Mouse (Mus musculus): ENCODE measurements around the gene Tlr6. TPM values are rescaled to one million over a fixed set of nuclear protein-coding genes. Genes with fewer than 3 reads are reported as not detected.

Gene Tlr6
- polyA plus RNA-seq, 1 experiment from 2014 or later, result 0.55 TPM

DNA sequence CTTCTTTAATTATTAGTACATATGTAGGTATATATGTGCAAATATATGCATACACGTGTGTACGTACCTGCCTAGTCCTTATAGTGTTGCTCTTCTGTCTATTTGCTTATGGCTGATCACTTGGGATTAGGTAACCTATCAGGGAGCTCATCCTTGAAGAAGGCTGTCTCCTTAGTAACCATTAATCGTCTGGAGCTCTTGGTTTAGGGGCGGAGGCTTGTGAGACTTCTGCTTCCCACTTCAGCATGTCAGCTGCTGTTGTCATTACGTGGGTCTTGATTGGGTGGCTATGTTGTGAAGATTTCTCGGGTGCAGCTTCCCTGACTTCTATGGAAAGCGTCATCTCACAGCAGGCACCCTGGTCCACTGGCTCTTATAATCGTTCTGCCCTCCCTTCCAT is 17.2 kb upstream of the Tlr6 start:
- H3K27ac ChIP-seq, result no peak overlapping the region
- no peak for ATAC-seq (ENCODE audit: low FRiP score)
- no peaks in the 10 kb centered on the region for H3K36me3 ChIP-seq (replicated peaks; ENCODE audit: control insufficient read depth, insufficient read depth)
- no peak for DNase-seq (ENCODE audit: low spot score)
- H3K4me1 ChIP-seq (replicated peaks; ENCODE audit: control insufficient read depth, insufficient read depth, low read length), result no peaks in the 10 kb centered on the region
- no peak overlapping the region for H3K4me2 ChIP-seq (replicated peaks)
- 69% methylated on average over 8 of the region's 8 CpGs for WGBS
- H3K27me3 ChIP-seq (ENCODE audit: control insufficient read depth, insufficient read depth, low read length), result no peaks in the 10 kb centered on the region
- no peaks in the 10 kb centered on the region for H3K9me3 ChIP-seq (ENCODE audit: control insufficient read depth, low read length)
- H3K9ac ChIP-seq, result no peak overlapping the region
- no peak overlapping the region for H3K4me3 ChIP-seq (replicated peaks; ENCODE audit: low read length)

DNA sequence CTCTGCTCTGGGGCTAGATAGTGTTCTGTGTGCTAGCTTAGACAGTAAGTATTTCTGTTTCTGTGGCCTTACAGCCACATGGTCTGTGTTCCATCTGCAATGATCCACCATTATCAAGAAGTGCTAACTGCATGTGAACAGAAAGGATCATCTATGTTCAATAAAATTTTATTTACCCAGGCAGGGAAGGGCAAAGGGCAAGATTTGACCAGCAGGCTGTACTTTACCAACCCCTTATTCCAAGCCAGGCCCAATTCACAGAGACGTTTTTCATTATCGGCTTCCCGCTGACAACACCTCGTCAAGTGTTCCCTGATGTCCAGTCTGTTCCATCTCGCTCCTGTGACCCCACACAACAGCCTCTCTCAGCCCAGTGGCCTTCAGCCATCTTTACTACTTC is 15.2 kb upstream of the Tlr6 start:
- 74% methylated on average over 5 of the region's 5 CpGs for WGBS
- DNase-seq (ENCODE audit: low spot score) (no peak), ATAC-seq (ENCODE audit: low FRiP score) (no peak)
- peaks cover 5% of the 10 kb centered on the region; the same call in 1 of the 2 replicates for H3K27me3 ChIP-seq (ENCODE audit: control insufficient read depth, insufficient read depth, low read length)
- no peak overlapping the region for H3K4me2 ChIP-seq (replicated peaks)
- no peak overlapping the region for H3K4me3 ChIP-seq (replicated peaks; ENCODE audit: low read length)
- H3K9ac ChIP-seq, result no peak overlapping the region
- no peak overlapping the region for H3K27ac ChIP-seq
- H3K4me1 ChIP-seq (replicated peaks; ENCODE audit: control insufficient read depth, insufficient read depth, low read length), result no peaks in the 10 kb centered on the region
- H3K36me3 ChIP-seq (replicated peaks; ENCODE audit: control insufficient read depth, insufficient read depth), result no peaks in the 10 kb centered on the region
- H3K9me3 ChIP-seq (ENCODE audit: control insufficient read depth, low read length), result no peaks in the 10 kb centered on the region

DNA sequence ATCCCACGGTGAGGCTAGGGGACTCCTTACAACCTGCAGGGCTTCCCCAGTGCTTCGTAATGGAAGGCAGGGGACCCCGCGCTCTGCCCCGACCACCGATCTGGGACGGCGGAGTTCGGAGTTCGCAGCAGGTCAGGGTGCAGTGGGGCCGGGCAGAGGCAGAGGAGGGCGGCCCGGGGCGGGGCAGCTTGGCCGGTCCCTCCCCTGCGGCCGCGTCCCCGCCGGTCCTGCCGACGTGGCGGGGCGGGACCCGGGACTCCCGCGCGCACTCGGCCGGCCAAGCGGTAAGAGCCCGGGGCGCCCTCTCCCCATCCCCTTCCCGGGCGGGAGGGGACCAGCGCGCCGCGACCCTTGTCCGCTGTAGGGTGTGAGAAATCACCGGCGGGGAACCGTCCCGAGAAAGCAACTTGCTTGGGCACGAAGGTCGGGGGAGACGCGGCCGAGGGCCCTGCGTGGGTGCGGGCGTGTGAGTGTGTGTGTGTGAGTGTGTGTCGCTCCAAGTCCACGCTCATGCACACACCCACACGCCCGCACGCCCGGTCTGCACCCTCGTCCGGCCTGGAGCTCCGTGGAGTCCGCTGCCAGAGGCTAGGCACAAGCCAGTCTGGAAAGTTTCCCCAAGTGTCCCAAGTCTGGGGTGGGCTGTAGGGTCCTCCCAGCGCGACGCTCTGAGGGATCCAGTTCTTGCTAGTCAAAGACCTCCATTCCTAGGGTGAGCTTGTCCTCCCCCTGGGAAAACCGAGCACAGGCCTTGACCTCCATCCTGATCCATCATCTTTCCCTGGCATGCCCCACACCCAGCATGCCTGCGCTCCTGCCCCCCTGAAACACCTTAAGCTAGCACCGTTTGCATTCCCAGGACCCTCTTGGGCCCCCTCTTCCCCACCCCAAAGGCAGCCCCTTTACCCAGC is 10.2 kb upstream of the Tlr6 start, which contains the start of gene Fam114a1:
Fam114a1 (plus strand) TSS at position 211 of the 911 bp plus-strand sequence.
- Histone ChIP-seq H3K9ac (peak within 1 kb of the TSS; percentile 61), H3K4me2 (replicated peaks) (peak within 1 kb of the TSS; percentile 94), H3K36me3 (replicated peaks; ENCODE audit: control insufficient read depth, insufficient read depth) (no peaks in the 10 kb centered on the region), H3K27me3 (ENCODE audit: control insufficient read depth, insufficient read depth, low read length) (peaks cover 18% of the 10 kb centered on the region; the same call in 1 of the 2 replicates), H3K9me3 (ENCODE audit: control insufficient read depth, low read length) (no peaks in the 10 kb centered on the region), H3K4me1 (replicated peaks; ENCODE audit: control insufficient read depth, insufficient read depth, low read length) (peaks cover 4% of the 10 kb centered on the region; the same call in 1 of the 2 replicates), H3K27ac (no peak within 1 kb of the TSS; the same call in 1 of the 2 replicates), H3K4me3 (replicated peaks; ENCODE audit: low read length) (peak within 1 kb of the TSS; percentile 56)
- peak; percentile 34 for DNase-seq (ENCODE audit: low spot score)
- peak; percentile 75; the same call in 1 of the 2 replicates for ATAC-seq (ENCODE audit: low FRiP score)
- 1% methylated on average over 57 of the region's 68 CpGs for WGBS

DNA sequence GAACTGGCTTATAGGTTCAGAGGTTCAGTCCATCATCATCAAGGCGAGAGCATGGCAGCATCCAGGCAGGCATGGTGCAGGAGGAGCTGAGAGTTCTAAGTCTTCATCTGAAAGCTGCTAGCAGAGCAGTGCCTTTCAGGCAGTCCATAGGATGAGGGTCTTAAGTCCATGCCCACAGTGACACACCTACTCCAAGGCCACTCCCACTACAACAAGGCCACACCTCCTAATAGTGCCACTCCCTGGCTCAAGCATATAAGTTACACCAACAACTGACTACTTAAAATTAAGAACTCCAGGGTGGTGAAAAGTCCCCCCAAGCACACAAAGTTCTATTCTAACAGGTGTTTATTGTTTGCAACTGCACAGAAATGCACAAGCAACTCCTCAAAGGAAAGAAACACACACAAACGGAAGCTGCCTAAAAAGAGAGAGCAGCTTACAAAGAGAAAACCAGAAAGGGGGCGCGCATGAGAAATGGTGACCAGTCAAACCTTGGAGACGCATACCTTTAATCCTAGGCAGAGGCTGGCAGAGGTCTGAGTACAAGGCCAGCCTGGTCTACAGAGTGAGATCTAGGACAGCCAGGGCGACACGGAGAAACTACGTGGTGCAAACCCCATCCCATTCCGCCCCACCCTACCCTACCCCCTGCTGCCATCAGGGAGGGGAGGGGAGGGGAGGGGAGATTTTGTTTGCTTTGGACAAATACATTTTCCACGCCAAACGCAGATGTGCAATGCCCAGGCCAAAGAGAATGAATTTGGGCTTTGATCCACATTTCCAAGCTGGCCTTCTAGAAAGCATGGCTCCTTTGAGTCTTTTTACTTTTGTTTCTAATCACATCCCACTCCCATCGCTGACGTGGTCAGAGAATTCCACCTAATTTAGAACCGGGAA is 9.3 kb upstream of the Tlr6 start:
- no peak overlapping the region for H3K27ac ChIP-seq
- ATAC-seq (ENCODE audit: low FRiP score) (no peak), DNase-seq (ENCODE audit: low spot score) (no peak)
- no peaks in the 10 kb centered on the region for H3K9me3 ChIP-seq (ENCODE audit: control insufficient read depth, low read length)
- peak overlapping the region; percentile 56 for H3K4me3 ChIP-seq (replicated peaks; ENCODE audit: low read length)
- H3K4me2 ChIP-seq (replicated peaks), result peak overlapping the region; percentile 94
- peaks cover 4% of the 10 kb centered on the region; the same call in 1 of the 2 replicates for H3K4me1 ChIP-seq (replicated peaks; ENCODE audit: control insufficient read depth, insufficient read depth, low read length)
- H3K27me3 ChIP-seq (ENCODE audit: control insufficient read depth, insufficient read depth, low read length), result peaks cover 18% of the 10 kb centered on the region; the same call in 1 of the 2 replicates
- 6% methylated on average over 14 of the region's 14 CpGs for WGBS
- H3K9ac ChIP-seq, result peak overlapping the region; percentile 61
- H3K36me3 ChIP-seq (replicated peaks; ENCODE audit: control insufficient read depth, insufficient read depth), result no peaks in the 10 kb centered on the region

DNA sequence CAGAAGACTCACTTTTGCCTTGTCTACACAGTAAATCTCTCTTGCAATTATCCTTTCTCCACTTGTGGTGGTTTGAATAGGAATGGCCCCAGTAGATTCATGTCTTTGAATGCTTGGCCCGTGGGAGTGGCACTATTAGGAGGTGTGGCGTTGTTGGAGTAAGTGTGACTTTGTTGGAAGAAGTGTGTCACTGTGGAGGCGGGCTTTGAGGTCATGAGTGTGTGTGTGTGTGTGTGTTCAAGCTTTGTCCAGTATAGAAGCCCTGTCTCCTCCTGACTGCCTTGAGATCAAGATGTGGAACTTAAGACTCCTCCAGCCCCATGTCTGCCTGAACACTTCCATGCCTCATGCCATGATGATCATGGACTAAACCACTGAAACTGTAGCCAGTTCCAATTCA is 3.8 kb upstream of the Tlr6 start:
- no peaks in the 10 kb centered on the region for H3K9me3 ChIP-seq (ENCODE audit: control insufficient read depth, low read length)
- no peaks in the 10 kb centered on the region for H3K4me1 ChIP-seq (replicated peaks; ENCODE audit: control insufficient read depth, insufficient read depth, low read length)
- peaks cover 4% of the 10 kb centered on the region; the same call in 1 of the 2 replicates for H3K27me3 ChIP-seq (ENCODE audit: control insufficient read depth, insufficient read depth, low read length)
- H3K36me3 ChIP-seq (replicated peaks; ENCODE audit: control insufficient read depth, insufficient read depth), result no peaks in the 10 kb centered on the region
- no peak overlapping the region for H3K4me3 ChIP-seq (replicated peaks; ENCODE audit: low read length)
- no peak overlapping the region for H3K4me2 ChIP-seq (replicated peaks)
- ATAC-seq (ENCODE audit: low FRiP score) (no peak), DNase-seq (ENCODE audit: low spot score) (no peak)
- no peak overlapping the region for H3K9ac ChIP-seq
- no peak overlapping the region for H3K27ac ChIP-seq
- 91% methylated on average over 3 of the region's 3 CpGs for WGBS

DNA sequence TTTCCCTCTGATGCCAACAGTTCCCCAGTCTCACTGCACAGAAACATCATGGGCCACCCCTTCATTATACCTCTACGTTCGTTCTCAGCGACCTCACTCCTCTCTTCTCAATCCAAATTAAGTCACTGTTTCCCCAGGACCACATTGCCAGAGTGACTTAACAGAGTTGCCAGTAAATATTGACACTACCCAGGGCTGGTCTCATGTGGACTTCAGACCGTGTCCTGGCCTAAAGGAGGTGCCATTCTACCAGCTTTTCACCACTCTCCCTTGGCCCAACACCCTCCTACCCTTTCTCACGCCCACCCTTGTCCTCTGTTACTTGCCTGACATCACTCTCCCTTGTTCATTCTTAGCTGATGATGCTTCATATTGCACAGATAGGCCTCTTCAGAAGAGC is 3.4 kb upstream of the Tlr6 start:
- H3K36me3 ChIP-seq (replicated peaks; ENCODE audit: control insufficient read depth, insufficient read depth), result no peaks in the 10 kb centered on the region
- H3K27me3 ChIP-seq (ENCODE audit: control insufficient read depth, insufficient read depth, low read length), result no peaks in the 10 kb centered on the region
- DNase-seq (ENCODE audit: low spot score) (no peak), ATAC-seq (ENCODE audit: low FRiP score) (no peak)
- H3K4me2 ChIP-seq (replicated peaks), result no peak overlapping the region
- H3K4me3 ChIP-seq (replicated peaks; ENCODE audit: low read length), result no peak overlapping the region
- H3K27ac ChIP-seq, result no peak overlapping the region
- WGBS, result 87% methylated on average over 5 of the region's 5 CpGs
- H3K9me3 ChIP-seq (ENCODE audit: control insufficient read depth, low read length), result no peaks in the 10 kb centered on the region
- H3K4me1 ChIP-seq (replicated peaks; ENCODE audit: control insufficient read depth, insufficient read depth, low read length), result no peaks in the 10 kb centered on the region
- no peak overlapping the region for H3K9ac ChIP-seq

DNA sequence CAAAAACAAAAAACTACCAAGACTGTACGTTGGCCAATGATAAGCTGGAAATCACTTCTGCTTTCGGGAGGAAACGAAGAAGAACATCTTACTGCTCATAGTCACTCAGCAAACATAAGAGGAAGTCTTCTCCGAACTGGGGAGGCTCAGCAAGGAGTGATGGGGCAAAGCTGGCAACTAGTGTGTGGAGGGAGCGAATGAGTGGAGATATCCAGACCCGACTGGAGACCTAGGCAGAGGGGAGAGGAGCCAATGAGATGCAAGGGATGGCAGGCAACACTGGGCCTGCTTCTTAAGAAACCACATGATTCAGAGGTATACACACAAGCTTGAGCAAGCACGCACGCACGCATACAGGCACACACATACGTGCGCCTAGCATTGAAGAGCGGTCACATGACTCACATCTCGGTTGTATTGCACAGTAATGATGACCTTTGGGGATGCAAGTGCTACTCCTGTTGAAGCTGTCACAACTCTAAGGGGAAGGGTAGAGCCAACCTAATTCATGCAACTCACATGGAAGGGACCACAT is 1.0 kb upstream of the Tlr6 start:
- no peak overlapping the region for H3K4me3 ChIP-seq (replicated peaks; ENCODE audit: low read length)
- WGBS, result 94% methylated on average over 13 of the region's 13 CpGs
- no peak overlapping the region for H3K9ac ChIP-seq
- no peak overlapping the region for H3K27ac ChIP-seq
- ATAC-seq (ENCODE audit: low FRiP score), result no peak
- H3K4me1 ChIP-seq (replicated peaks; ENCODE audit: control insufficient read depth, insufficient read depth, low read length), result no peaks in the 10 kb centered on the region
- H3K36me3 ChIP-seq (replicated peaks; ENCODE audit: control insufficient read depth, insufficient read depth), result no peaks in the 10 kb centered on the region
- no peaks in the 10 kb centered on the region for H3K9me3 ChIP-seq (ENCODE audit: control insufficient read depth, low read length)
- no peak for DNase-seq (ENCODE audit: low spot score)
- no peaks in the 10 kb centered on the region for H3K27me3 ChIP-seq (ENCODE audit: control insufficient read depth, insufficient read depth, low read length)
- H3K4me2 ChIP-seq (replicated peaks), result no peak overlapping the region

DNA sequence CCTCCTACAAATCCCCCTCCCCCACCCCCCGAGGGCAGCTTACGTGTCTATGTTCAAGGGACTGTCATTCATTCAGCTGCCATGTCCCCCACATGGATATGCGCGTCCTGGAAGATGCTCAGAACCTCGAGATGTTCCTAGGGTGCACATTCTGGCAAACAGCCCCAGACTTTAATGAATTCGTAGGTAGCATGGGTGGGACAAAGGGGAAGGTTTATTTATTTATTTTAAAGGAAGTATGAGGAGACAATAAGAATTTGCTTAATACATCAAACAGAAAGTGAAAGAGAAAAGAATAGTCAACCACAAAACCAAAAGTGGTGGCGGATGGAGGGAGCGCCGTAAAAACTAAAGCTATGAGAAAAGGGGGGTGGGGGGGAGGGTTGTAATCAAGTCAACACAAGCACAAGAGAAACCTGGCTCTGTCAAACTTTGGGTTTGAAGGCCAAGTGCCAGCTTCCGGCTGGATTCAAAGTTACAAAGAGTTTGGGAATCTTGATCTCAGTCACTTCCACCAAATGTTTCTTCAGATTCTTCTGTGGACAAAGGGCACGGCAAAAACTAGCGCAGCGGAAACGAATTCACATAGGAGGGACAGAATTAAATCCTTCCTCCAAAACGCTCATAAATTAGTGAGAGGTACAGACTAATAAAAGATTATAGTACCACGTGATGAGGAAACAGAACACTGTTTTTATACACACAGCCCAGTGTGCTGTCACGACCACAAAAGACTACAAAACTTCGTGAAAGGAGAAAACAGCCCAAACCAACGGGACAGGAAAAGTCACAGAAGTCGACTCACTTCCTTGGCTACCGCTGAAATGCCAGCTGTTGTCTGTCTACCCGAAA is 680 bp downstream of the Tlr6 start:
- H3K4me2 ChIP-seq (replicated peaks), result no peak overlapping the region
- no peaks in the 10 kb centered on the region for H3K9me3 ChIP-seq (ENCODE audit: control insufficient read depth, low read length)
- ATAC-seq (ENCODE audit: low FRiP score) (no peak), DNase-seq (ENCODE audit: low spot score) (no peak)
- H3K36me3 ChIP-seq (replicated peaks; ENCODE audit: control insufficient read depth, insufficient read depth), result no peaks in the 10 kb centered on the region
- no peaks in the 10 kb centered on the region for H3K27me3 ChIP-seq (ENCODE audit: control insufficient read depth, insufficient read depth, low read length)
- H3K9ac ChIP-seq, result no peak overlapping the region
- H3K4me3 ChIP-seq (replicated peaks; ENCODE audit: low read length), result no peak overlapping the region
- H3K27ac ChIP-seq, result no peak overlapping the region
- 85% methylated on average over 22 of the region's 22 CpGs for WGBS
- no peaks in the 10 kb centered on the region for H3K4me1 ChIP-seq (replicated peaks; ENCODE audit: control insufficient read depth, insufficient read depth, low read length)

Data from hindbrain, embryonic 14.5 days (tissue).